Mouse (Mus musculus): Measurements from ENCODE around the gene Gm12166. TPM values are rescaled to one million over a fixed set of nuclear protein-coding genes. Genes with fewer than 3 reads are reported as not detected.

The Gm12166 gene
- polyA plus RNA-seq, 1 experiment: not detected

DNA sequence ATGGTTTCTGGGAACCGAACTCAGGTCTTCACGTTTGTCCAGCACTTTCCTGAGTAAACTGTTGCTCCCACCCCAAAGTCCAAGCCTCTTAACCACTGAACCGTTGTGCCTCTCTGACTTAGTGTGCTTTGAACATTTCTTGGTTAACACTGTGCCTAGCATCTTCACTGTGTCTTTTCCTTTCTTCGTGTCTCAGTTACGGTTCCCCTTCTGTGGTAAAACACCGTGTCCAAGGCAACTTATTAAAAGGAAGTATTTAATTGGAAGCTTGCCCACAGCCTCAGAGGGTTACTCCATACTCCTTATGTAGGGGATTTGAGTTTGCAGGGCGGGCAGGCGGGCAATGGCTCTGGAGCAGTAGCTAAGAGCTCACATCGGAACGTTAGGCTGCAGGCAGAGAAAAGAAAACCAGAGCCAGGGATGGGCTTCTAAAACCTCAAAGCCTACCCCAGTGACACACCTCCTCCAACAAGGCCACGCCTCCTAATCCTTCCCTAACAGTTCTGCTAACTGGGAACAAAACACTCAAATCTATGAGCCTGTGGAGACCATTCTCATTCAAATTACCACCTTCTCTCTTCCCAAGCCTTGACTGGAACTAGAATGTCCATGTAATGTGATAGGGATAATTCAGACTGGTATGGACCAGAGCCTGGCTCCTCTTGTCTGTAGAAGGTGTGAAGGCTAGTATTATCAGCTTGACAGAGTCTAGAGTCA lies 24.5 kb upstream of the Gm12166 start:
- Histone ChIP-seq H3K4me3 (ENCODE audit: insufficient read depth, low read depth, low read length) (no peak overlapping the region), H3K4me1 (ENCODE audit: control insufficient read depth, insufficient read depth, low read length) (peaks cover under 1% of the 10 kb centered on the region; the same call in 1 of the 2 replicates), H3K27ac (ENCODE audit: insufficient read depth, low read depth, low read length) (no peak overlapping the region)
- TF ChIP-seq CTCF (IDR thresholded peaks at IDR 0.05; ENCODE audit: insufficient read depth, low read depth, low read length): no peak
- TF ChIP-seq POLR2A (IDR thresholded peaks at IDR 0.05; ENCODE audit: insufficient read depth, low read depth, low read length): no peak
- 91% methylated on average over 11 of the region's 11 CpGs for WGBS

DNA sequence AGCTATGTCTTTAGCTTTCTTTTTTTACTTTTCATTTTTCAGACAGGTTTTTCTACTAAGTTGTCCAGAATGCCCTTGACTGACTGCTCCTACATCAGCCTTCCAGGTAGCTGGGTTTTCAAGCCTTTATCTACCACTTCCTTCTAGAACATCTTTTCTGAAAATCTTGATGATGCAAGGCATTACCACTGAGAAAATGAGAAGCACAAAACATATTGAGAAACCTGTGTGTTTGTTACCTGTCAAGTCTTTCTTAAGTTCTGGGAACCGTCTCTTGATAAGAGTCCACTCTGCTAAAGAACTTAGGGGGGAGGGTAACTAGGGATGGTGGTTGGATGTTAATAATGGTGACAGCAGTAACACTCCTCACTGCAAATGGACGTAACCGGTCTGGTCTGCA lies 23.4 kb upstream of the Gm12166 start:
- 97% methylated on average over 3 of the region's 3 CpGs for WGBS
- TF ChIP-seq CTCF (IDR thresholded peaks at IDR 0.05; ENCODE audit: insufficient read depth, low read depth, low read length): no peak
- no peak for TF ChIP-seq POLR2A (IDR thresholded peaks at IDR 0.05; ENCODE audit: insufficient read depth, low read depth, low read length)

GRCm38 (mm10) chr11:46073850-46074688 lies 21.9 kb upstream of the Gm12166 start:
- WGBS: 81% methylated on average over 17 of the region's 17 CpGs
- Histone ChIP-seq H3K4me1 (ENCODE audit: control insufficient read depth, insufficient read depth, low read length) (peaks cover 4% of the 10 kb centered on the region; the same call in 1 of the 2 replicates), H3K4me3 (ENCODE audit: insufficient read depth, low read depth, low read length) (no peak overlapping the region), H3K27ac (ENCODE audit: insufficient read depth, low read depth, low read length) (no peak overlapping the region)
- TF ChIP-seq POLR2A (IDR thresholded peaks at IDR 0.05; ENCODE audit: insufficient read depth, low read depth, low read length) (no peak), CTCF (IDR thresholded peaks at IDR 0.05; ENCODE audit: insufficient read depth, low read depth, low read length) (no peak)

More for the DNA sequence above, 23.4 kb upstream of the Gm12166 start:
- Histone ChIP-seq H3K4me3 (ENCODE audit: insufficient read depth, low read depth, low read length) (no peak overlapping the region), H3K4me1 (ENCODE audit: control insufficient read depth, insufficient read depth, low read length) (peaks cover 4% of the 10 kb centered on the region; the same call in 1 of the 2 replicates), H3K27ac (ENCODE audit: insufficient read depth, low read depth, low read length) (no peak overlapping the region)

GRCm38 (mm10) chr11:46073061-46073849 lies 21.1 kb upstream of the Gm12166 start:
- TF ChIP-seq CTCF (IDR thresholded peaks at IDR 0.05; ENCODE audit: insufficient read depth, low read depth, low read length) (no peak), POLR2A (IDR thresholded peaks at IDR 0.05; ENCODE audit: insufficient read depth, low read depth, low read length) (no peak)
- peaks cover 6% of the 10 kb centered on the region; the same call in 1 of the 2 replicates for H3K4me1 ChIP-seq (ENCODE audit: control insufficient read depth, insufficient read depth, low read length)
- no peak overlapping the region for H3K27ac ChIP-seq (ENCODE audit: insufficient read depth, low read depth, low read length)
- 70% methylated on average over 15 of the region's 15 CpGs for WGBS
- H3K4me3 ChIP-seq (ENCODE audit: insufficient read depth, low read depth, low read length): no peak overlapping the region

- 82% methylated on average over 8 of the region's 8 CpGs for WGBS
- TF ChIP-seq POLR2A (IDR thresholded peaks at IDR 0.05; ENCODE audit: insufficient read depth, low read depth, low read length) (no peak), CTCF (IDR thresholded peaks at IDR 0.05; ENCODE audit: insufficient read depth, low read depth, low read length) (no peak)
- no peak overlapping the region for H3K4me3 ChIP-seq (ENCODE audit: insufficient read depth, low read depth, low read length)
- no peak overlapping the region for H3K27ac ChIP-seq (ENCODE audit: insufficient read depth, low read depth, low read length)
- peaks cover 6% of the 10 kb centered on the region; the same call in 1 of the 2 replicates for H3K4me1 ChIP-seq (ENCODE audit: control insufficient read depth, insufficient read depth, low read length)
These were observed 20.4 kb upstream of the Gm12166 start for GRCm38 (mm10) chr11:46072466-46073060.

GRCm38 (mm10) chr11:46070789-46071188 lies 18.7 kb upstream of the Gm12166 start:
- Histone ChIP-seq H3K27ac (ENCODE audit: insufficient read depth, low read depth, low read length) (no peak overlapping the region), H3K4me1 (ENCODE audit: control insufficient read depth, insufficient read depth, low read length) (peaks cover 6% of the 10 kb centered on the region; the same call in 1 of the 2 replicates), H3K4me3 (ENCODE audit: insufficient read depth, low read depth, low read length) (no peak overlapping the region)
- no peak for TF ChIP-seq POLR2A (IDR thresholded peaks at IDR 0.05; ENCODE audit: insufficient read depth, low read depth, low read length)
- TF ChIP-seq CTCF (IDR thresholded peaks at IDR 0.05; ENCODE audit: insufficient read depth, low read depth, low read length): no peak
- WGBS: 64% methylated on average over 8 of the region's 8 CpGs

DNA sequence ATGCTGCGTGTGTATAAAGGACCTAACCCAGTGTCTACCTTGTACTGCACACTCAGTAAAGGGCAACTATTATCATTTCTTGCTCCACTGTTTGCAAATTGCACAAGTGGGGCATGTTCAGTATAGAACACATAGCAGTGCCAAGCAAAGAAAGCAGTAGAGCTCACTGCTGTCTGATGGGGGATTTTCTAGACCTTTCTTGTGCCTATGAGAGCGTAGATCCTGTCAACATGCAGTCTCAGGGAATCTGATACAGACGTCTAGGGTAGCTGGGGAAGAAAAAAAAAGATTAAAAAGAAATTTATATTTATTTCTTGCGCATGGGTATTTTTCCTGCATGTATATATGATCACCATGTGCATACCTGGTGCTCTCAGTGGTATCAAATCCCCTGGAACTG lies 18.0 kb upstream of the Gm12166 start:
- TF ChIP-seq CTCF (IDR thresholded peaks at IDR 0.05; ENCODE audit: insufficient read depth, low read depth, low read length): no peak
- no peak for TF ChIP-seq POLR2A (IDR thresholded peaks at IDR 0.05; ENCODE audit: insufficient read depth, low read depth, low read length)
- no peak overlapping the region for H3K4me3 ChIP-seq (ENCODE audit: insufficient read depth, low read depth, low read length)
- peaks cover 11% of the 10 kb centered on the region; the same call in 1 of the 2 replicates for H3K4me1 ChIP-seq (ENCODE audit: control insufficient read depth, insufficient read depth, low read length)
- 96% methylated on average over 4 of the region's 4 CpGs for WGBS
- H3K27ac ChIP-seq (ENCODE audit: insufficient read depth, low read depth, low read length): no peak overlapping the region

DNA sequence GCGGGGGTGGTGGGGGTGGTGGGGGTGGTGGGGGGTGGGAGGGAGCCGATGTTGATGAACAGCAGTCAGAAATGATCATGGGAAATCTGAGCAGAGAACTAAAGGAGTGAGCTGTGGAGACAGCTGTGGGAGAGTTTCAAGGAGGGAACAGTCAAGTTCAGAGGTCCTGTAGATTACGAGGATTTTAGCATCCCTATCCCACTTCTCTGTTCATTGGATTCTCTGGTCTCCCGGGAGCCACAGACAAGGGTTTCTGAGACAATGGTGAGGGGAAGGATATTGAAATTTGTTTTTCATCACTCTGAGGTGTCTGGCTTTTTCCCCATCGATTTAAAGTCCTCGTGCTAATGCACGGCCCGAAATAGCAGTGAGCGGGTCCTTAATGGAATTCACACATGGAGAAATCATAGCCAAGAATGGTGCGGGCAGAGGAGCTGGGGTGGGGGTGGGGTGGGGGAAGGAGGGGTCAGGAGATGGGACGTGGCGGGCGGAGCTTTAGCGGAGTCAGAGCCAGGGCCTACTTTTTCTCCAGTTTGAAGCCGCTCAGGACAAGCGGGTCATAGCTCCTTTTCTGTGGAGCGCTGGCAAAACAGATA lies 17.4 kb upstream of the Gm12166 start:
- TF ChIP-seq POLR2A (IDR thresholded peaks at IDR 0.05; ENCODE audit: insufficient read depth, low read depth, low read length) (no peak), CTCF (IDR thresholded peaks at IDR 0.05; ENCODE audit: insufficient read depth, low read depth, low read length) (no peak)
- peaks cover 14% of the 10 kb centered on the region; the same call in 1 of the 2 replicates for H3K4me1 ChIP-seq (ENCODE audit: control insufficient read depth, insufficient read depth, low read length)
- 61% methylated on average over 17 of the region's 17 CpGs for WGBS
- no peak overlapping the region for H3K4me3 ChIP-seq (ENCODE audit: insufficient read depth, low read depth, low read length)
- no peak overlapping the region for H3K27ac ChIP-seq (ENCODE audit: insufficient read depth, low read depth, low read length)
